Mouse (Mus musculus): ENCODE results near the gene Tinf2. TPM values are rescaled to one million over a fixed set of nuclear protein-coding genes. Genes with fewer than 3 reads are reported as not detected.

Gene Tinf2
- polyA plus RNA-seq, 1 experiment from 2014 or later, result 68.5 TPM

DNA sequence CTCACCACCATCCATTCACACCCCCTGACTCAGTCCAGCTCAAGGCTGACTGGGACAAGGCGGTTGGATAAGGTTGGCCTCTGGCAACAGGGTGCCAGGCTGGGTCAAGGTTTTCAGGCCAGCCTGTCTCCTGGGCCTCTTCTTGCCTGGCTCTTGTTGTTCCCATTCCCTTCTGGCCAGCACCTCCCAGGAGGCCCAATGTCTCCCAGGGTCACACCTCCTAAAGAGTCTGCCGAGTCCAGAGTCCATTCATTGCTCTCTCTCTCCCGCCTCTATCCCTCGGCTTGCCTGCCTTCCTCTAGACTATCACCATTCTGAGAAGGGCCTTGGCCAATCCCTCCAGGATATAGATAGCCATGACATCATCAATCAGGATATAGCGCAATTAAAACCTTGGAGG is 23.6 kb downstream of the Tinf2 start:
- Histone ChIP-seq H3K36me3 (ENCODE audit: control insufficient read depth, insufficient read depth, low read length) (peaks cover 5% of the 10 kb centered on the region), H3K4me2 (ENCODE audit: low read depth, severe bottlenecking) (no peak overlapping the region), H3K27ac (replicated peaks; ENCODE audit: low read depth, low read length) (no peak overlapping the region), H3K4me3 (ENCODE audit: low read depth, low read length) (no peak overlapping the region), H3K27me3 (ENCODE audit: control insufficient read depth, insufficient read depth, low read length) (no peaks in the 10 kb centered on the region), H3K9ac (ENCODE audit: low read length) (no peak overlapping the region), H3K9me3 (ENCODE audit: control insufficient read depth, low read length) (no peaks in the 10 kb centered on the region), H3K4me1 (ENCODE audit: control insufficient read depth, insufficient read depth, low read length) (0 out of 2 replicates have a peak, but pooled peaks cover 3% of the 10 kb centered on the region)
- ATAC-seq (ENCODE audit: insufficient number of reproducible peaks, low FRiP score, low TSS enrichment, low read depth) (no peak), DNase-seq (ENCODE audit: low spot score) (no peak)
- WGBS, result 93% methylated on average over 5 of the region's 5 CpGs

DNA sequence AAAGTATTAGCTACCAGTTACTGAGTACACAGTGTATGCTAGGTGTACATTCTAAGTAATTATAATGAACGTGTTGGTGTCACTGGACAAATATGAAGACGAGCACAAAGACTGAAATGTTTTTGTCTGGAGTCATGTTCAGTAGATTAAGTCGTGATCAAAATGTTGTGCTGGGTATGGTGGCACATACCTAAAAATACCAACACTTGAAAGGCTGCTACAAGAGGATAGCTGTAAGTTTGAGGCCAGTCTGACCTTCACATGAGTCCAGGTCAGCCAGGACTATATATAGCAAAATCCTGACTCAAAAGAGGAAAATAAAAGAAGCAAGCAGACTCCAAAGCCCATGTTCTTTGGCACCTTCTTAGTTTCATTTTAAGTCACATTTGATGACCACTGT is 24.7 kb downstream of the Tinf2 start:
- no peak overlapping the region for H3K4me3 ChIP-seq (ENCODE audit: low read depth, low read length)

DNA sequence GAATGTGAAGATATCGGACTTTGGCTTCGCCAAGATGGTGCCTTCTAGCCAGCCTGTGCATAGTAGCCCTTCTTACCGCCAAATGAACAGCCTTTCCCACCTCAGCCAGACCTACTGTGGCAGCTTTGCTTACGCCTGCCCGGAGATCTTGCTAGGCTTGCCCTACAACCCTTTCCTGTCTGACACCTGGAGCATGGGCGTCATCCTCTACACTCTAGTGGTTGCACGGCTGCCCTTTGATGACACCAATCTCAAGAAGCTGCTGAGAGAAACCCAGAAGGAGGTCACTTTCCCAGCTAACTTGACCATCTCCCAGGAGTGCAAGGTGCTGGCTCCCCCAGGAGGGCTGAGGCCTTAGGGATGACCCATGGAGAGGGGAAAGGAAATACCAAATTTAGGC is 30.1 kb downstream of the Tinf2 start:
- 79% methylated on average over 7 of the region's 7 CpGs for WGBS
- Histone ChIP-seq H3K4me2 (ENCODE audit: low read depth, severe bottlenecking) (no peak overlapping the region), H3K27me3 (ENCODE audit: control insufficient read depth, insufficient read depth, low read length) (no peaks in the 10 kb centered on the region), H3K9me3 (ENCODE audit: control insufficient read depth, low read length) (no peaks in the 10 kb centered on the region), H3K9ac (ENCODE audit: low read length) (no peak overlapping the region), H3K4me1 (ENCODE audit: control insufficient read depth, insufficient read depth, low read length) (no peaks in the 10 kb centered on the region), H3K27ac (replicated peaks; ENCODE audit: low read depth, low read length) (no peak overlapping the region), H3K36me3 (ENCODE audit: control insufficient read depth, insufficient read depth, low read length) (no peaks in the 10 kb centered on the region; the same call in 1 of the 2 replicates), H3K4me3 (ENCODE audit: low read depth, low read length) (no peak overlapping the region)
- no peak for ATAC-seq (ENCODE audit: insufficient number of reproducible peaks, low FRiP score, low TSS enrichment, low read depth)
- DNase-seq (ENCODE audit: low spot score), result no peak

More for the DNA sequence above, 24.7 kb downstream of the Tinf2 start:
- H3K4me1 ChIP-seq (ENCODE audit: control insufficient read depth, insufficient read depth, low read length), result 0 out of 2 replicates have a peak, but pooled peaks cover 3% of the 10 kb centered on the region
- peaks cover 2% of the 10 kb centered on the region; the same call in 1 of the 2 replicates for H3K36me3 ChIP-seq (ENCODE audit: control insufficient read depth, insufficient read depth, low read length)
- DNase-seq (ENCODE audit: low spot score) (no peak), ATAC-seq (ENCODE audit: insufficient number of reproducible peaks, low FRiP score, low TSS enrichment, low read depth) (no peak)
- H3K27ac ChIP-seq (replicated peaks; ENCODE audit: low read depth, low read length), result no peak overlapping the region
- no peak overlapping the region for H3K4me2 ChIP-seq (ENCODE audit: low read depth, severe bottlenecking)
- H3K27me3 ChIP-seq (ENCODE audit: control insufficient read depth, insufficient read depth, low read length), result no peaks in the 10 kb centered on the region
- no peak overlapping the region for H3K9ac ChIP-seq (ENCODE audit: low read length)
- WGBS, result 90% methylated on average over 3 of the region's 3 CpGs
- no peaks in the 10 kb centered on the region for H3K9me3 ChIP-seq (ENCODE audit: control insufficient read depth, low read length)

DNA sequence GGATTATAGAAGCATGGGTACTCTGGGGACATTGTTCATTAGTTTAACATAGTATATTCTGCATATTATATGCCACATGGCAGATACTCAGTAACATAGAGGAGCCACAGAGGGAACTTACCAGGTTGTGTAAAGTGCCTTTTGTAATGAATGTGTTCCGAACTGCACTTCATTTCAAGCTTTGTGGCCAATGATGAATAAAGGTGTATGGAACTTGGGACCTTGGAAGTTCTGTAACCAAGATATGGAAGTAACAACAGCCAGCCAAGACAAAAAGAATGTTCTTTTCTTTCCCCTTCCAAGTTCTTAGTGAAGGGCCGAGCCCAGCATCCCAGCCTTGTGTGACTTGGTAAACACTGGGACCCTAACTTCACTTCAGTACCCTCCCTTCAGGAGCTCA is 31.7 kb downstream of the Tinf2 start, which contains the start of gene Tssk4:
Gene Tssk4 (plus strand): TSS at position 301 of the 400 bp plus-strand sequence.
- H3K27me3 ChIP-seq (ENCODE audit: control insufficient read depth, insufficient read depth, low read length), result no peaks in the 10 kb centered on the region
- DNase-seq (ENCODE audit: low spot score), result no peak
- H3K9ac ChIP-seq (ENCODE audit: low read length), result no peak within 1 kb of the TSS
- H3K4me2 ChIP-seq (ENCODE audit: low read depth, severe bottlenecking), result no peak within 1 kb of the TSS
- 95% methylated on average over 2 of the region's 2 CpGs for WGBS
- H3K4me1 ChIP-seq (ENCODE audit: control insufficient read depth, insufficient read depth, low read length), result no peaks in the 10 kb centered on the region
- peaks cover 3% of the 10 kb centered on the region; the same call in 1 of the 2 replicates for H3K36me3 ChIP-seq (ENCODE audit: control insufficient read depth, insufficient read depth, low read length)
- H3K9me3 ChIP-seq (ENCODE audit: control insufficient read depth, low read length), result no peaks in the 10 kb centered on the region
- H3K27ac ChIP-seq (replicated peaks; ENCODE audit: low read depth, low read length), result no peak within 1 kb of the TSS
- no peak for ATAC-seq (ENCODE audit: insufficient number of reproducible peaks, low FRiP score, low TSS enrichment, low read depth)
- no peak within 1 kb of the TSS for H3K4me3 ChIP-seq (ENCODE audit: low read depth, low read length)

DNA sequence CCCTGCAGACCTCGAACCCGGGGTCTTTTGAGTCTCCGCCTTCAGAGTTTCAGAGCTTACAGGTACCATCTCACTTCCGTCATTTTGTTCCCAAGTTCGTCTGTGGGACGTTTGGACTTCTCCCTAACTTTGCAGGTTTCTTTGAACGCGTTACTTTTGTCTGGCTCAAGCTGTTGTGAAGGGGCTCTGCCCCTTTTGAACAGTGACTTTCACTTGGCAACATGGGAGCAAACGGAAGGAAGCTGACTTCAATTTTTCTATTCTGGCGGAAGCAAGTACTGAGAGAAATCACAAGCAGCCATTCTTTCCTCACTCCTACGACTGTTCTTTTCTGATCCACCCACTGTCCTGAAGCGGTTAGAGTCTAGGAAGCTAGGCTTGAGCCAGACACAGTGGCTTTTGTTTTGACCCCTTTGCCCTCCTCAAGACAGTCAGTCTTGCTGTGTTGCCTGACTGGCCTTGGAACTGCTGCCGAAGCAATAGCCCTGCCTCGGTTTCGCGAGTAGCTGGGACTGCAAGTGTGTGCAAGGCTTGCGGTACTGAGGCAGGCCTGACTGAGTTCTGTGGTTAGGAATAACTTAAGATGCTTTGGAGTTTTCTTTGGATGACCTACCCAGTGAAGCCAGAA is 37.2 kb downstream of the Tinf2 start:
- ATAC-seq (ENCODE audit: insufficient number of reproducible peaks, low FRiP score, low TSS enrichment, low read depth) (no peak), DNase-seq (ENCODE audit: low spot score) (no peak)
- H3K36me3 ChIP-seq (ENCODE audit: control insufficient read depth, insufficient read depth, low read length), result peaks cover 9% of the 10 kb centered on the region; the same call in 1 of the 2 replicates
- H3K9me3 ChIP-seq (ENCODE audit: control insufficient read depth, low read length), result no peaks in the 10 kb centered on the region
- H3K4me1 ChIP-seq (ENCODE audit: control insufficient read depth, insufficient read depth, low read length), result peaks cover 10% of the 10 kb centered on the region; the same call in 1 of the 2 replicates
- no peaks in the 10 kb centered on the region for H3K27me3 ChIP-seq (ENCODE audit: control insufficient read depth, insufficient read depth, low read length)
- WGBS, result 41% methylated on average over 17 of the region's 17 CpGs
- H3K9ac ChIP-seq (ENCODE audit: low read length), result peak overlapping the region; percentile 93
- H3K27ac ChIP-seq (replicated peaks; ENCODE audit: low read depth, low read length), result no peak overlapping the region
- H3K4me3 ChIP-seq (ENCODE audit: low read depth, low read length), result peak overlapping the region; percentile 97
- peak overlapping the region; percentile 62 for H3K4me2 ChIP-seq (ENCODE audit: low read depth, severe bottlenecking)

DNA sequence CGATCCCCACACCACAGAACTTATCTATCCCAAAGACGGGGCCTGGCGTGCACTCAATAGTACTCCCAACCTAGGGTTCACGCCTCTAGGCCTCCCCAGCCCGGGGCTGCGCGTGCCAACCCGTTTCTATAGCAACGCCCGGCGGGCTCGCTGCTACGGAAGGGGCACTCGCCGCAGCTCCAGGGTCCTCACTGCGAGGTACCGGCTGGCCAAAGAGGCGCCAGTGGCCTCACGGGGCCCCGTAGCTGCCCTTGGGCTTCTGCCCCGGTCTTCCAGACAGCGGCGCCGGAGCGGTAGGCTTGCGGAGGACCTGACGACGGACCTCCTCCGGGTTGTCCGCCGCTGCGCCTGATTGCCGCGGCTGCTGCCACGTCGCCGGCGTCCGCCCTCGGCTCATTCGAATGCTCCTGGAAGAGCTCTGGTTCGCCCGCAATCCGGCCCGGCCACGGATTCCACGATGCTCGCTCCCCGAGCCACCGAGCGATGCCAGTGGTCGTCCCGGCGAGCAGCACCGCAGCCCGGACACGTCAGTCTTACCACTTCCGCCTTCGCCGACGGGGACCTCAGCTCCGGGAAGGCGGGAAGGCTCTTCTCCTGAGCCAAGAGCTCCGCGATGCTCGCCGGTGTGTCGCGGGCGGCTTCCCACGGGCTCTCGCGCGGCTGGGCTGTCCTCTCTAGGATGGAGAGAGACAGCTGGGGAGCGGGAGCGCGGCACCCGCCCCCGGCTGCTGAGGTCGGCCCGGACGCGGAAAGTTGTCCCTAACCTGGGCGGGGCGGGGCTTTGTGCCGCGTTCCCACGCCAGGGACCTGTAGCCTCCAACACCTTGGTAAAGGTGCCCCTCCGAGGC is 38.3 kb downstream of the Tinf2 start, which contains the start of gene Tm9sf1:
Gene Tm9sf1 (minus strand): TSS at position 747 of the 848 bp plus-strand sequence.
- ATAC-seq (ENCODE audit: insufficient number of reproducible peaks, low FRiP score, low TSS enrichment, low read depth), result peak; percentile 82
- Histone ChIP-seq H3K36me3 (ENCODE audit: control insufficient read depth, insufficient read depth, low read length) (peaks cover 9% of the 10 kb centered on the region; the same call in 1 of the 2 replicates), H3K4me1 (ENCODE audit: control insufficient read depth, insufficient read depth, low read length) (peaks cover 10% of the 10 kb centered on the region; the same call in 1 of the 2 replicates), H3K27ac (replicated peaks; ENCODE audit: low read depth, low read length) (peak within 1 kb of the TSS; percentile 78), H3K4me3 (ENCODE audit: low read depth, low read length) (peak within 1 kb of the TSS; percentile 97), H3K9ac (ENCODE audit: low read length) (peak within 1 kb of the TSS; percentile 93), H3K9me3 (ENCODE audit: control insufficient read depth, low read length) (no peaks in the 10 kb centered on the region), H3K4me2 (ENCODE audit: low read depth, severe bottlenecking) (peak within 1 kb of the TSS; percentile 62), H3K27me3 (ENCODE audit: control insufficient read depth, insufficient read depth, low read length) (no peaks in the 10 kb centered on the region)
- under 1% methylated on average over 89 of the region's 89 CpGs for WGBS
- DNase-seq (ENCODE audit: low spot score), result peak; percentile 86

DNA sequence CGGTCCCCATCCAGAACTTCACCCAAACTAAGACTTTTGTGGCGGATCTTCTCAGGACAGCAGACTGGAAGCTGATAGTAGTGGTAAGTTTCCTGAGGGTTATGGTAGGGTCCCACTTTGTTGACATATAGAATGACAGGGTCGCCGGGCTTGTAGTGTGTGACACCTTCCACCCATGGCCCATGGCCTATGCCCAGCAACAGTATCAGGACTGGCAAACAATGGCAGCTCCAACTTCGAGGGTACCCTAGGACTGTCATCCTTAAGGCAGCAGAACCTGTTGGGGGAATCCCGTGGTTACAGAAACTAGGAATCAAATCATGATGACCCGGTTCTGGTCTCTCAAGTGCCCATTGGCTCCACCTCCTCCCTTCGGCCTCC is 39.0 kb downstream of the Tinf2 start:
- Histone ChIP-seq H3K27ac (replicated peaks; ENCODE audit: low read depth, low read length) (no peak overlapping the region), H3K4me1 (ENCODE audit: control insufficient read depth, insufficient read depth, low read length) (peaks cover 10% of the 10 kb centered on the region; the same call in 1 of the 2 replicates), H3K9me3 (ENCODE audit: control insufficient read depth, low read length) (no peaks in the 10 kb centered on the region), H3K4me2 (ENCODE audit: low read depth, severe bottlenecking) (peak overlapping the region; percentile 62), H3K36me3 (ENCODE audit: control insufficient read depth, insufficient read depth, low read length) (peaks cover 9% of the 10 kb centered on the region; the same call in 1 of the 2 replicates), H3K4me3 (ENCODE audit: low read depth, low read length) (peak overlapping the region; percentile 97), H3K9ac (ENCODE audit: low read length) (peak overlapping the region; percentile 93), H3K27me3 (ENCODE audit: control insufficient read depth, insufficient read depth, low read length) (no peaks in the 10 kb centered on the region)
- no peak for DNase-seq (ENCODE audit: low spot score)
- WGBS, result 21% methylated on average over 8 of the region's 8 CpGs
- peak; percentile 36; the same call in 1 of the 2 replicates for ATAC-seq (ENCODE audit: insufficient number of reproducible peaks, low FRiP score, low TSS enrichment, low read depth)

DNA sequence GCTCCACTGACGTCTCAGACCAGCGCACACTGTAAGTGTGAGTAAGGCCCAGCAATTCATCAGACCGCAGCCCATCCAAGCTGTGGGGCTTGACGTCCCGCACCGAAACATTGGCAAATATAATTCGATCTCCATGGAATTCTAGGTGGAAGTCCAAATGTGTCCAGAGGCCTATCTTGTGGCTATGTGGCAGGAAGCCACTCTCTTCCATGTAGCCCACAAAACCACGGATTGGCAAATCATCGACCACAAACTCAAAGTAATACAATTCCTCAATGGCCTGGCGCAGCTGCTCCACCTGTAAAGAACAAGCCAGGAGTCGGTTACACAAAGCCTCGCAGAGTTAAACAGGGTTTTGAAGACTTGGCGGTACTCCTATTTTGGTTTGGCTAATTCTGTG is 40.3 kb downstream of the Tinf2 start:
- 95% methylated on average over 13 of the region's 13 CpGs for WGBS
- DNase-seq (ENCODE audit: low spot score), result no peak
- no peak overlapping the region for H3K27ac ChIP-seq (replicated peaks; ENCODE audit: low read depth, low read length)
- no peak overlapping the region for H3K9ac ChIP-seq (ENCODE audit: low read length)
- peaks cover 13% of the 10 kb centered on the region; the same call in 1 of the 2 replicates for H3K36me3 ChIP-seq (ENCODE audit: control insufficient read depth, insufficient read depth, low read length)
- H3K4me1 ChIP-seq (ENCODE audit: control insufficient read depth, insufficient read depth, low read length), result peaks cover 10% of the 10 kb centered on the region; the same call in 1 of the 2 replicates
- no peak overlapping the region for H3K4me2 ChIP-seq (ENCODE audit: low read depth, severe bottlenecking)
- no peak for ATAC-seq (ENCODE audit: insufficient number of reproducible peaks, low FRiP score, low TSS enrichment, low read depth)
- no peaks in the 10 kb centered on the region for H3K9me3 ChIP-seq (ENCODE audit: control insufficient read depth, low read length)
- no peak overlapping the region for H3K4me3 ChIP-seq (ENCODE audit: low read depth, low read length)
- H3K27me3 ChIP-seq (ENCODE audit: control insufficient read depth, insufficient read depth, low read length), result no peaks in the 10 kb centered on the region
